Mouse (Mus musculus) gastrocnemius, postnatal 14 days (tissue): Measurements from ENCODE around the gene Kcnmb2. TPM values are rescaled to one million over a fixed set of nuclear protein-coding genes. Genes with fewer than 3 reads are reported as not detected.

Experiments
- DNase-seq: peaks from one replicate; pipeline ENCODE4 v3.0.0; 2021; ENCODE audit warnings: mixed read lengths
- intact Hi-C: fragments of 180-260 bp; cut with DNase I; formaldehyde crosslinking; loops from one replicate; pipeline ENCODE4 v1.15.1; 2025; ENCODE audit warnings: low total_unique reads
- long read RNA-seq, 2 experiments: library from polyadenylated mRNA; stranded (forward); transcript quantifications; one replicate each; pipeline ENCODE4 v2.0.0; 2021
- total RNA-seq, 2 experiments: library from RNA; stranded (reverse); gene quantifications; 2 replicates each; pipeline ENCODE4 v1.2.3; 2021

The Kcnmb2 gene
- under 1 TPM; 0.47 to 0.58 TPM for total RNA-seq
- long read RNA-seq, experiment 1, result 0 reads
- long read RNA-seq, experiment 2, result 0 reads

DNA sequence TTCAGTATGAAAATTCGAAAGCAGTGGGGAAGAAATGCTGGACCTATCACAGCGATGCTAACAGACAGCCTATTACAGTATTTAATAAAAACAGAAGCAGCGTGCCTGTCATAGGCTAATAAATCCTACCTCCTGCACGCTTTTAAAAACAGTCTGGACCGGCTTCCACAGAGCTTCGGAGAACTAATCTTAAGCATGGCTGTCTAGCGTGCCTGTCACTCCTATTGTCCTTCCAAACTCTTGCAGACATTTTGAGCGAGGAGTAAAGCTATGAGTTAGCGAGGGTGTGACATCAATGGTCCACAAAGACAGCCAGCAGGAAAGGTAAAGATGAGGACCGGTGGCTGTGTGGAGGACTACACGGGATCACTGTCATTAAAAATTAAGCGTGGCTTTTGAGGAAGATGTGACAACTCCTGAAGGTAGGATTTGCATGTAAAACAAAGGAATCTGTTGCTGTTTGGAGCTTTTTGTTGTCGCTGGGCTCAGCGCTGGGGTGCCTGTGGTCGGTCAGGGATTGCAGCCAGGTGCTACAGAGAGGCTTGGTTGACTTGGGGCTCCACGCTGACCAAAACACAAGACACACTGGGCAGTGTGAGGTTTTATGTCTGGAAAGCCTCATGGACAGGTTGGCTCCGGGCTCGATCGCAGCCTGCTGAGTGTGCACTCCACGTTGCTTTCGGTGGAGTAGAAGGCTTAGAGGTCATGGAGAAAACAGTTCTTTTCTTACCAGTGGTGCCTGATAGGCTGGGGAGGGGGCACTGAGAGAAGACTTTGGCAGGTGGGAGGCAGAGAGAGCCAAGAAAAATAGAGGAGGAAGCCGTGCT, at the start of gene Kcnmb2:
Kcnmb2 (plus strand) TSS at position 4 of the 827 bp plus-strand sequence.
- no peak for DNase-seq

GRCm38 (mm10) chr3:31863522-31863921, 38.8 kb upstream of the Kcnmb2 start:
- DNase-seq, result no peak
- intact Hi-C loops, result no loop called here

More for the DNA sequence above, at the start of gene Kcnmb2:
- intact Hi-C loops, result no loop called here

- no peak for DNase-seq
- intact Hi-C loops, result no loop called here
Measured at GRCm38 (mm10) chr3:31864070-31864469, 38.2 kb upstream of the Kcnmb2 start.

DNA sequence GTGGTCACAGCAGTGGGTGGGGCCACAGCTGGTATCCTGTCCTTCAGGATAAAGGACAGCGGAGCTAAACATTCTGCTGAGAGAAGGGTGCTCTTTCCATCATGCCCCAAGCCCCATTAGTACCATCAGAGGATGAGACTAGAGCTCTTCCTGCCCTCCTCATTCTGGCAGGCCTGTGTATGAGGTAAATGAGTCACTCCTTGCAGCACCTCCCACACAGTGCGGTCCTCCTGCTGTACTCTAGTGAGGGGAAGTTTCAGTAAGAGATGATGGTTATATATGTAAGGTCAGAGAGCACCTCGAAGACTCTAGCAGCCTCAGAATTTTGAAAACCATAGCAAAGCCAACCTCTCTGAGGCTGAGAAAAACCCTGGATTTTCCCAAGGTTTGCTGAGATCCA, 30.8 kb upstream of the Kcnmb2 start:
- intact Hi-C loops, result no loop called here
- DNase-seq, result no peak

GRCm38 (mm10) chr3:31882621-31883131, 19.6 kb upstream of the Kcnmb2 start:
- DNase-seq, result no peak
- intact Hi-C loops, result no loop called here

DNA sequence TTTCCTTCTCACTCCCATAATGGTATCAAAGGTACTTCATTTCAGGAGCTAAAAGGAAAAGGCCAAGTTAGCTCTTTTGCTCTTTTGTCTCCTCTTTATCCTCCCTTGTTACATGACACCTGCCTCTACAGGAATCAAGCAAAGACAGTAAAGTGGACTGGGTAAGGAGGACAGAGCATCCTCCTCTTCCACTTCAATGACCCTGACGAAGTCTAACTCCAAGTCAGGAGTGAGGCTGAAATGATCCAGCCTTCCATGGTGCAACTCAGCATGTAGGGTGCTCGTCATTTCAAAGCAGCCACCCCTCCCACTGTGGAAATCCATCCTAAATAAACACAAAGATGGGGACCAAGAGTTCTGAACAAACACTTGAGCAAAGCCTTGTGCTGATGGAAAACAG, 9.7 kb upstream of the Kcnmb2 start:
- DNase-seq, result no peak
- intact Hi-C loops, result no loop called here

DNA sequence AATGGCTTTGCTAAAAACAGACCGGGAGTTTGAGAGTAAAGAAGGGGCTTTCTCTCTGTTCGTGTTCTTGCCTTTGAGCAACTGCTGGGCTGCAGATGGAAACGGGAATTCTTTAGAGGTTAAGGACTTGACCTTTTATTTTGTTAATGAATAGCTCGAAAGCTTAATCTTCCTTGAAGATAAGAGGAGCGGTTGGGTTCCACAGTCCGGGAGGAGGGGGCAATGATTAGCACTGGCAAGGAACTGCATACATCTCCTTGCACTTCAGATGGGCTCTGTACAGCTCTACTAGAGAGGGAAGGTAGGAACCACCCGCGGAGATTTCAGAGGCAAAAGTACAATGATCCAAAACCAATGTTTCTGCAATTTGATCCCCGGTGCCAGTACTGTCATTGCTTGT, 1.2 kb downstream of the Kcnmb2 start:
- no peak for DNase-seq
- intact Hi-C loops, result no loop called here

DNA sequence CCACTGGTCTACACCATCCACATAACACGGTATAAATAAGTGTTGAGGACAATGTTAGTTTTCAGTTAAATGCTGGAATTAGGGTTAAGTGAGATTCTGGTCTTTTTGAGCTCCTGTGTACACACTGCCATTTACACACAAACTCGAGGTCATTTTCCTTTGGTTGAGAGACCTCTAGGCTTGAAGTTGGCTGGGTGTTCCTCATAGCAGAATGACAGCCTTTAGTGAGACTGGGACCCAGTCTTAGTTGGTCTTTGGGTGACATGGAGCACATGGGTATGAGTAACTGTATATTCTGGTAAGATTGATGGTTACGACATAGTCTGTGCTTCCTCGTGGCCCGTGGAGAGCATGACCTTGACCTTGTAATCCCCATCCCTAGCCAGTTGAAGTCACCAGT, 1.8 kb downstream of the Kcnmb2 start:
- DNase-seq, result no peak
- intact Hi-C loops, result no loop called here

DNA sequence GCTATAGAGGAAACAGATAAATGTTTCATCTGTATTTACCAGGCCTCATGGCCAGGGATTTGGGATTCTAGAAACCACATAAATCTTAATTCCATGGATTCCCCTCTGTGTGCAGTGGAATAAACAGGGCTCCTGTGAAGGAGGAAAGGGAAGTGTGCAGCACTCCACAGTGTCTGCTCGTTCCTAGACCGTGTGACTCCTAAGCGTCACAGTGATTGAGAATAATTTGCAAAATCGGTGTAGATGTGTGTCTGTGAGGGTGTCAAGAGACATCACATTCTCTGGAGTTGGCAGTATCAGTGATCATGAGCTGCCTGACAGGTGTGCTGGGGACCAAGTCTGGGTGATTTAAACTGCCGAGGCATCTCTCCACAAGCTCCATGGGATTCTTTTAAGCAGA, 8.9 kb downstream of the Kcnmb2 start:
- intact Hi-C loops, result no loop called here
- no peak for DNase-seq

GRCm38 (mm10) chr3:31911690-31912089, 9.4 kb downstream of the Kcnmb2 start:
- intact Hi-C loops, result no loop called here
- no peak for DNase-seq

- intact Hi-C loops, result no loop called here
- DNase-seq, result no peak
Measured at GRCm38 (mm10) chr3:31928544-31928943, 26.2 kb downstream of the Kcnmb2 start.

GRCm38 (mm10) chr3:31934704-31935103, 32.4 kb downstream of the Kcnmb2 start:
- intact Hi-C loops, result no loop called here
- DNase-seq, result no peak

DNA sequence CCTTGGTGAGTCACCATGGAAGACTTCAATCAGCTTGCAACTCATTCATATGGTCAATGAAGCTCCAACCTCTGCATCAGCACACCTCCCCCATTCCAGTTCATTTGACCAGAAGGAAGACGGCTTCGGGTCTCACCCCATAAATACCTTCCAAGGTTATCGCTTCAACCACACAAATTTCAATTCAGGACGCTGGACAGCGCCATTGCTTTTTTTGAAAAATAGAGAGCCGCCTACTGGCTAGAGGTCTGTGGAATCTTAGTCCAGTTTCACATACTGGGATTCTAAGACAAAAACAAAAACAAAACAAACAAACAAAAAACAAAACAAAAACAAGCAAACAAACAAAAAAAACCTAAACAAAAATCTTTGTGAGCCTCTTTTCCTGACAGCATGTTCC, 39.2 kb downstream of the Kcnmb2 start:
- intact Hi-C loops, result no loop called here
- no peak for DNase-seq

- DNase-seq, result no peak
- intact Hi-C loops, result no loop called here
Measured at GRCm38 (mm10) chr3:31954213-31954612, 51.9 kb downstream of the Kcnmb2 start.

DNA sequence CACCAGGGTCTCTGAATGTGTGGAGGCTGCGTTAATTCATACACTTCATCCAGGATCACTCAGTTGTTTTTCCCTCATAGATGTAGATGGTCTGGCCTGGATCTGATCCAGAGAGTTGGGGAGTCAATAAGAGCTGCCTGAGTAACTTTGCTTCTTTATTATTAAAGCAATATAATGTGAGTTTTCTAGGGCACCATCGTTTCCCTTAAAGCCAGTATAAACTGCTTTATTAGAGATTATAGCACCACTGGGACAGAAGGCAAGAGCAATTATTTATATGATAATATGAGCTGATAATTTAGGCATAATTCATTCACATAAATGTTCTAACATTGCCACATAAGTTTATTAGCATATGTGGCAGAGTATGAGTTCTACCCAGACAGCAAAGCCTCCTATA, 52.7 kb downstream of the Kcnmb2 start:
- intact Hi-C loops, result no loop called here

DNA sequence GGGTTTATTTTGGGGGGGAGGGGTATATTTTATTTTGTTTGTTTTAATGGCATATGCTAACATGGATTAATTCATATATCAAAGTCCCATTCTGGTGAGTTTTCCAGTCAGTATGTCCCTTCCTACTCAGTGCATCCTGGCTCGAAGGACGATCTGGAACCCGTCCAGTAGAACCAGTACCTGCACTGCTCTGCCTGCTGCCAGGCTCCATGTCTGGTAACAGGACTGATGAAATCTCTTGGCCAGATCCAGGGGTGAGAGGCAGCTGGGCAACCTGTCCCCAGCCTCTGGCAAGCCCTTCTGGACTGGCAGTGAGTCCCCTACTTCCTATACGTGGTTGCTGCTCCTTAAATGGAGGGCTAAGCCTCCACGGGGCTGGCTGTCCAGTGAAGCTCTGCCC, 57.5 kb downstream of the Kcnmb2 start:
- intact Hi-C loops, result no loop called here
- DNase-seq, result no peak

More for the DNA sequence above, 52.7 kb downstream of the Kcnmb2 start:
- no peak for DNase-seq

- no peak for DNase-seq
- intact Hi-C loops, result no loop called here
Measured at GRCm38 (mm10) chr3:31961175-31961574, 58.9 kb downstream of the Kcnmb2 start.

DNA sequence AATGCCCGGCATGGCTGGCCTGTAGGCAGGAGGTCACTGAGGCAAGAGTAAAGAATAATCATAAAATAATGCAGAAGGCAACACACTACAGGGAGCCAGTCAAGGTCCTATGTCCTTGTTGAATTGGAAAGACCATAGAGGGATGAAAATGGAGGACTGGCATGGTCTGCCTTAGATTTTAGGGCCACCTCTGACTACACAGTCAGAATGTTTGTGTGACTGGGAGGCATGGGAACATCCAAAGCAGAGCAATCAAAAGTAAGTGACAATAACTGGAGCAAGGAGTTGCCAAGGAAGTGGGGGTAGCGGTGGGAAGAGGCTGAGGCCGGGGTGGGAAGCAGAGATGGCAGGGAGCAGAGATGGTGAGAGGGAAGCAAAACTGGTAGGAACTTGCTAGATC, 60.8 kb downstream of the Kcnmb2 start:
- intact Hi-C loops, result no loop called here
- DNase-seq, result no peak

- intact Hi-C loops, result no loop called here
- no peak for DNase-seq
Measured at GRCm38 (mm10) chr3:31979661-31980060, 77.4 kb downstream of the Kcnmb2 start.

GRCm38 (mm10) chr3:31982444-31982843, 80.1 kb downstream of the Kcnmb2 start:
- intact Hi-C loops, result no loop called here

GRCm38 (mm10) chr3:31985103-31985502, 82.8 kb downstream of the Kcnmb2 start:
- DNase-seq, result no peak
- intact Hi-C loops, result no loop called here

More at GRCm38 (mm10) chr3:31982444-31982843, 80.1 kb downstream of the Kcnmb2 start:
- DNase-seq, result no peak
